Mouse (Mus musculus): ENCODE data around the gene Cplx3.

GRCm38 (mm10) chr9:57643169-57643855, 37.2 kb upstream of the Cplx3 start:
- TF ChIP-seq CTCF (IDR thresholded peaks at IDR 0.05; ENCODE audit: low read depth) (no peak), EP300 (IDR thresholded peaks at IDR 0.05; ENCODE audit: low read depth) (no peak)
